Mouse (Mus musculus) heart, embryonic 12.5 days (tissue): Measurements from ENCODE around the gene Ccdc69. TPM values are rescaled to one million over a fixed set of nuclear protein-coding genes. Genes with fewer than 3 reads are reported as not detected.
A peak's percentile ranks its signal among the peaks of the same experiment; 100 is the strongest.

Experiments
- ATAC-seq: fragments of 200-750 bp; cut with Nextera tagmentation; 2 replicates; pipeline ENCODE4 v1.8.0; 2017; ENCODE audit warnings: moderate TSS enrichment, moderate library complexity; ENCODE audit not compliant: insufficient number of reproducible peaks, low FRiP score
- H3K27ac ChIP-seq: fragments of 300-500 bp; sonication (generic); 2 replicates; pipeline ENCODE4 v1.5.1; 2016; ENCODE audit warnings: mild to moderate bottlenecking, moderate library complexity; ENCODE audit not compliant: poor library complexity, severe bottlenecking
- H3K27me3 ChIP-seq: fragments of 300-500 bp; sonication (generic); replicated peaks from 2 replicates; pipeline ENCODE4 v1.6.1; 2016; ENCODE audit warnings: mild to moderate bottlenecking, moderate library complexity
- H3K36me3 ChIP-seq: fragments of 300-500 bp; sonication (generic); 2 replicates; pipeline ENCODE4 v1.6.1; 2016; ENCODE audit warnings: mild to moderate bottlenecking, moderate library complexity
- H3K4me1 ChIP-seq: fragments of 300-500 bp; sonication (generic); replicated peaks from 2 replicates; pipeline ENCODE4 v1.6.1; 2016; ENCODE audit warnings: mild to moderate bottlenecking
- H3K4me2 ChIP-seq: fragments of 300-500 bp; sonication (generic); 2 replicates; pipeline ENCODE4 v1.6.1; 2016; ENCODE audit warnings: mild to moderate bottlenecking, moderate library complexity
- H3K4me3 ChIP-seq: fragments of 300-500 bp; sonication (generic); 2 replicates; pipeline ENCODE4 v1.5.1; 2016; ENCODE audit warnings: mild to moderate bottlenecking
- H3K9ac ChIP-seq: fragments of 300-500 bp; sonication (generic); 2 replicates; pipeline ENCODE4 v1.6.1; 2016; ENCODE audit warnings: mild to moderate bottlenecking, moderate library complexity
- H3K9me3 ChIP-seq: fragments of 300-500 bp; sonication (generic); replicated peaks from 2 replicates; pipeline ENCODE4 v1.6.1; 2016; ENCODE audit warnings: mild to moderate bottlenecking, moderate library complexity
- WGBS: fragments of 180-500 bp; shearing (Covaris S2); methylation state at CpG from one replicate; pipeline ENCODE4 v1.1.7; 2016; 5-methylcytosine and 5-hydroxymethylcytosine counted together
- polyA plus RNA-seq: library from polyadenylated mRNA; unstranded; fragments of >200 nt; fragmentation: Nextera tagmentation; extraction: Ambion mirVana; gene quantifications from 2 replicates; pipeline ENCODE4 v1.2.1, GENCODE M21; 2016

Gene Ccdc69
- polyA plus RNA-seq, 1 experiment from 2014 or later, result 17.5 TPM

- Histone ChIP-seq H3K4me3 (peak within 1 kb of the TSS; percentile 82), H3K27ac (peak within 1 kb of the TSS; percentile 84), H3K9me3 (no peaks in the 10 kb centered on the region), H3K4me2 (peak within 1 kb of the TSS; percentile 96), H3K36me3 (no peaks in the 10 kb centered on the region; the same call in 1 of the 2 replicates), H3K4me1 (peaks cover 37% of the 10 kb centered on the region), H3K9ac (peak within 1 kb of the TSS; percentile 92), H3K27me3 (no peaks in the 10 kb centered on the region)
- WGBS, result under 1% methylated on average over 41 of the region's 41 CpGs
- ATAC-seq, result peak; percentile 90
Observed at GRCm38 (mm10) chr11:55033040-55033660, 44.8 kb downstream of the Ccdc69 start, which contains the start of gene Anxa6. Gene Anxa6 (minus strand): TSS chr11:55033445.

DNA sequence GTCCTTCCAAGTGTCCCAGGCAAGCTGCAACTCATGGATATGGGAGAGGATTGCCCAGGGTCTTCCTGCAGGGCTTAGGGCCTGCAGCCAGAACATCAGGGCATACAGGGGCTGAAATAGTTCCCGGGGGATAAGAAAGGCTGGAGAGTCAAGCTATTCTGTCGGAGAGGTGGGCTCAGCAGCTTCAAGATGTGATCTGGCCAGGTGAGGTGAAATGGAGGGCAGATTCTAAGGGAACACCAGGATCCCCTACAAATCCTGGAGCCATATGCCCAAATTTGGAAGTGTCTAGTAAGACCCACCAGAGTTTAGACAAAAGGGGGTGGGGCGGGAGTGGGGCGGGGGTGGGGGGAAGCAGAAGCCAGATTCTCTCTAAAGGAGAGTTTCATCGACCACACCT, 45.6 kb downstream of the Ccdc69 start:
- peaks cover 46% of the 10 kb centered on the region for H3K4me1 ChIP-seq

DNA sequence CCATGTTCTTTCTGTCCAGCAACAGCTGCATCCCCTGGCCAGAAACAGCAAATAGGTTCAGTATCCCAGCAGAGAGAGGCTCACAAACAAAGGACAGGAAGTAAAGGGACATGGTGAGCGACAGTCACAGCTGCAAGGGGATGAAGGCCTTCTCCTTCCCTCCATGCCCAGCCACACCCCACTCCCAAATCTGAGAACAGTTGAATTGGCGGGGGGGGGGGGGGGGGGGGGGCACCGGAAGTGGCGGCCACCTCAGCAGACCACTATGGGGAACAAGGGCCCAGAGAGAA, 46.0 kb downstream of the Ccdc69 start:
- Histone ChIP-seq H3K27ac (peak overlapping the region; percentile 84), H3K4me1 (peaks cover 49% of the 10 kb centered on the region), H3K27me3 (no peaks in the 10 kb centered on the region), H3K9ac (peak overlapping the region; percentile 92), H3K9me3 (no peaks in the 10 kb centered on the region), H3K4me2 (peak overlapping the region; percentile 96), H3K4me3 (peak overlapping the region; percentile 82), H3K36me3 (no peaks in the 10 kb centered on the region; the same call in 1 of the 2 replicates)
- 17% methylated on average over 2 of the region's 4 CpGs for WGBS
- ATAC-seq, result 0 out of 2 replicates have a peak, but pooled peaks have one; percentile 3

More for the DNA sequence above, 45.6 kb downstream of the Ccdc69 start:
- Histone ChIP-seq H3K4me3 (peak overlapping the region; percentile 82), H3K27ac (peak overlapping the region; percentile 84), H3K9ac (peak overlapping the region; percentile 92), H3K27me3 (no peaks in the 10 kb centered on the region), H3K4me2 (peak overlapping the region; percentile 96), H3K36me3 (no peaks in the 10 kb centered on the region; the same call in 1 of the 2 replicates), H3K9me3 (no peaks in the 10 kb centered on the region)
- WGBS, result 12% methylated on average over 5 of the region's 5 CpGs
- ATAC-seq, result no peak

- ATAC-seq, result peak; percentile 15; the same call in 1 of the 2 replicates
- Histone ChIP-seq H3K36me3 (peaks cover 5% of the 10 kb centered on the region), H3K27me3 (no peaks in the 10 kb centered on the region), H3K4me3 (peak overlapping the region; percentile 82), H3K27ac (peak overlapping the region; percentile 84), H3K9ac (peak overlapping the region; percentile 92), H3K4me2 (peak overlapping the region; percentile 96), H3K4me1 (peaks cover 55% of the 10 kb centered on the region), H3K9me3 (no peaks in the 10 kb centered on the region)
- 34% methylated on average over 10 of the region's 10 CpGs for WGBS
Observed at GRCm38 (mm10) chr11:55031211-55031990, 46.5 kb downstream of the Ccdc69 start.

GRCm38 (mm10) chr11:55028509-55028908, 49.4 kb downstream of the Ccdc69 start:
- H3K27ac ChIP-seq, result peak overlapping the region; percentile 26; the same call in 1 of the 2 replicates
- WGBS, result 59% methylated on average over 2 of the region's 2 CpGs

GRCm38 (mm10) chr11:55027204-55027855, 50.6 kb downstream of the Ccdc69 start:
- no peak for ATAC-seq
- 82% methylated on average over 2 of the region's 2 CpGs for WGBS
- Histone ChIP-seq H3K4me3 (no peak overlapping the region), H3K9me3 (no peaks in the 10 kb centered on the region), H3K27me3 (no peaks in the 10 kb centered on the region), H3K9ac (no peak overlapping the region), H3K36me3 (peaks cover 18% of the 10 kb centered on the region), H3K4me2 (no peak overlapping the region), H3K27ac (peak overlapping the region; percentile 26; the same call in 1 of the 2 replicates), H3K4me1 (peaks cover 89% of the 10 kb centered on the region)

More at GRCm38 (mm10) chr11:55028509-55028908, 49.4 kb downstream of the Ccdc69 start:
- Histone ChIP-seq H3K27me3 (no peaks in the 10 kb centered on the region), H3K36me3 (peaks cover 18% of the 10 kb centered on the region), H3K4me1 (peaks cover 77% of the 10 kb centered on the region), H3K4me2 (no peak overlapping the region), H3K4me3 (no peak overlapping the region), H3K9ac (no peak overlapping the region), H3K9me3 (no peaks in the 10 kb centered on the region)
- no peak for ATAC-seq

- ATAC-seq, result no peak
- Histone ChIP-seq H3K9ac (no peak overlapping the region), H3K27ac (0 out of 2 replicates have a peak overlapping the region, but pooled peaks have one; percentile 30), H3K27me3 (no peaks in the 10 kb centered on the region), H3K36me3 (peaks cover 23% of the 10 kb centered on the region), H3K4me1 (peaks cover 89% of the 10 kb centered on the region), H3K4me3 (no peak overlapping the region), H3K4me2 (no peak overlapping the region), H3K9me3 (no peaks in the 10 kb centered on the region)
- WGBS, result 93% methylated on average over 4 of the region's 4 CpGs
Observed at GRCm38 (mm10) chr11:55025896-55026295, 52.0 kb downstream of the Ccdc69 start.

- Histone ChIP-seq H3K4me3 (no peak overlapping the region), H3K9me3 (no peaks in the 10 kb centered on the region), H3K27me3 (no peaks in the 10 kb centered on the region), H3K27ac (peak overlapping the region; percentile 99), H3K36me3 (peaks cover 44% of the 10 kb centered on the region), H3K4me2 (peak overlapping the region; percentile 54), H3K9ac (peak overlapping the region; percentile 57), H3K4me1 (peaks cover 99% of the 10 kb centered on the region)
- ATAC-seq, result 0 out of 2 replicates have a peak, but pooled peaks have one; percentile 12
- 55% methylated on average over 3 of the region's 3 CpGs for WGBS
Observed at GRCm38 (mm10) chr11:55023583-55023982, 54.3 kb downstream of the Ccdc69 start.

- H3K9ac ChIP-seq, result peak overlapping the region; percentile 57
- peak overlapping the region; percentile 54 for H3K4me2 ChIP-seq
- 2% methylated on average over 10 of the region's 10 CpGs for WGBS
- ATAC-seq, result peak; percentile 81
- no peaks in the 10 kb centered on the region for H3K27me3 ChIP-seq
- H3K4me3 ChIP-seq, result peak overlapping the region; percentile 6; the same call in 1 of the 2 replicates
- H3K9me3 ChIP-seq, result no peaks in the 10 kb centered on the region
- H3K4me1 ChIP-seq, result peaks cover 99% of the 10 kb centered on the region
- peak overlapping the region; percentile 99 for H3K27ac ChIP-seq
- H3K36me3 ChIP-seq, result peaks cover 47% of the 10 kb centered on the region
Observed at GRCm38 (mm10) chr11:55023049-55023564, 54.8 kb downstream of the Ccdc69 start.

GRCm38 (mm10) chr11:55022508-55022907, 55.4 kb downstream of the Ccdc69 start:
- Histone ChIP-seq H3K9ac (peak overlapping the region; percentile 57), H3K4me1 (peaks cover 99% of the 10 kb centered on the region), H3K4me3 (0 out of 2 replicates have a peak overlapping the region, but pooled peaks have one; percentile 6), H3K27ac (peak overlapping the region; percentile 99), H3K27me3 (no peaks in the 10 kb centered on the region), H3K36me3 (peaks cover 53% of the 10 kb centered on the region), H3K4me2 (peak overlapping the region; percentile 54), H3K9me3 (no peaks in the 10 kb centered on the region)
- no peak for ATAC-seq
- WGBS, result 48% methylated on average over 5 of the region's 5 CpGs
